Mouse (Mus musculus): Measurements from ENCODE around the gene Izumo1. TPM values are rescaled to one million over a fixed set of nuclear protein-coding genes. Genes with fewer than 3 reads are reported as not detected.

Gene Izumo1
- total RNA-seq (2021): under 1 TPM in 1 of 2 experiments, not detected in 1; 0.20 TPM
- long read RNA-seq, experiment 1: 0 reads
- long read RNA-seq, experiment 2: 0 reads

- intact Hi-C loops (cut with DNase I): no loop called here
- Histone ChIP-seq H3K4me3 (no peak within 1 kb of the TSS), H3K27ac (no peak within 1 kb of the TSS)
- TF ChIP-seq CTCF (IDR thresholded peaks at IDR 0.05): no peak
- no peak for DNase-seq
Observed at GRCm38 (mm10) chr7:45621443-45621842, at the start of gene Izumo1. TSS of gene Izumo1 (plus strand) at chr7:45621811.

GRCm38 (mm10) chr7:45571966-45572365 is 49.6 kb upstream of the Izumo1 start:
- DNase-seq: no peak
- no peak overlapping the region; the same call in 1 of the 2 replicates for H3K4me3 ChIP-seq
- intact Hi-C loops (cut with DNase I): no loop called here
- peak overlapping the region; percentile 96 for H3K27ac ChIP-seq
- no peak for TF ChIP-seq CTCF (IDR thresholded peaks at IDR 0.05)

GRCm38 (mm10) chr7:45573954-45574353 is 47.7 kb upstream of the Izumo1 start:
- DNase-seq: peak; percentile 8
- Histone ChIP-seq H3K27ac (no peak overlapping the region), H3K4me3 (no peak overlapping the region)
- no peak for TF ChIP-seq CTCF (IDR thresholded peaks at IDR 0.05)
- intact Hi-C loops (cut with DNase I): no loop called here

DNA sequence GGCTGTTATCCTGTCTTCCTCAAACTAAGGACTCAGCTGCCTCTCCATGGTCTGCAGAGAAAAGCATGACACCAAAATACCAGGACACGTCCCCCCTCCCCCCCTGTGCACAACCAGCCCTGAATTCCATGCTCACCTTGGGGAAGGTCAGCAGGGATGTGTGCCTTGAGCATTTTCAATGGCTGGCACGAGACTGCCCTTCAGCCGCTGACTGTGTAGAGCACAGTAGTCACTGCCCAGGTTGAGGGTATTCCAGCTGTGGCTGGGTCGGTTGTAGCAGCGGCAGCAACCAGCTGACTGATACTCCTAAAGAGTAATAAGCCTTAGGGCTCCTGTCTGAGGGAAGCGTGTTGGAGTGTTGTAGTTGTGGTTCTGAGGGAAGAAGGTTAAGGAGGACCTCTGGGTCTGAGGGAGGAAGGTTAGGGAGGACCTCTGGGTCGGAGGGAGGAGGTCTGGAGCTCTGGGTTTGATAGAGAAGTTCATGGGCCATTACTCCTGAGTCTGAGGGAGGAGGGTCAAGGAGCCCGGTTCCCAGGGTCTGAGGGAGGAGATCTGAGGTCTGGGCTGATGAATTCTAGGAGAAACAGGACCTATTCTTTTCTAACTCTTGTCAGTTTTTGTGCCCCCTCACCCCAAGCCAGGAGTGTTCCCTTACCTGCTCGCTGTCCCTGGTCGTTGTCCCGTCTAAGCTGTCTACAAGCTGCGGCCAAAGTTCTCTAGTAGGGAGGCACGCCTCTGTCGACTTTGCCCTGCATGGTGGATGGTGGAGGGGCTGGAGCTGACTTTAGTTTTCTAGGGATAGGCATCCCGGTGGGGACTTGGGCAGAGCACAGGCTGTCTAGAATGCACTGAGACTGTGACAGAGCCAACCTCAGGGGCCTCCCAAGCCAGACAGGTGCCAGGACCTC is 46.9 kb upstream of the Izumo1 start:
- DNase-seq: no peak
- Histone ChIP-seq H3K27ac (no peak overlapping the region), H3K4me3 (no peak overlapping the region)
- no peak for TF ChIP-seq CTCF (IDR thresholded peaks at IDR 0.05)
- intact Hi-C loops (cut with DNase I): no loop called here

GRCm38 (mm10) chr7:45585923-45586322 is 35.7 kb upstream of the Izumo1 start:
- Histone ChIP-seq H3K4me3 (no peak overlapping the region), H3K27ac (no peak overlapping the region)
- no peak for TF ChIP-seq CTCF (IDR thresholded peaks at IDR 0.05)
- DNase-seq: no peak
- intact Hi-C loops (cut with DNase I): no loop called here

- intact Hi-C loops (cut with DNase I): loop anchor here (2.0 kb wide), 1 partner anchor 19 kb away; no protein-coding TSS in a partner anchor
- no peak overlapping the region for H3K4me3 ChIP-seq
- DNase-seq: no peak
- TF ChIP-seq CTCF (IDR thresholded peaks at IDR 0.05): no peak
- no peak overlapping the region for H3K27ac ChIP-seq
Observed at GRCm38 (mm10) chr7:45587631-45588592, 33.7 kb upstream of the Izumo1 start.

- DNase-seq: peak; percentile 96
- intact Hi-C loops (cut with DNase I): loop anchor here (2.0 kb wide), 1 partner anchor 20 kb away; no protein-coding TSS in a partner anchor
- H3K4me3 ChIP-seq: peak overlapping the region; percentile 64
- TF ChIP-seq CTCF (IDR thresholded peaks at IDR 0.05): peak; percentile 90
- peak overlapping the region; percentile 76 for H3K27ac ChIP-seq
Observed at GRCm38 (mm10) chr7:45589173-45589572, 32.4 kb upstream of the Izumo1 start.

DNA sequence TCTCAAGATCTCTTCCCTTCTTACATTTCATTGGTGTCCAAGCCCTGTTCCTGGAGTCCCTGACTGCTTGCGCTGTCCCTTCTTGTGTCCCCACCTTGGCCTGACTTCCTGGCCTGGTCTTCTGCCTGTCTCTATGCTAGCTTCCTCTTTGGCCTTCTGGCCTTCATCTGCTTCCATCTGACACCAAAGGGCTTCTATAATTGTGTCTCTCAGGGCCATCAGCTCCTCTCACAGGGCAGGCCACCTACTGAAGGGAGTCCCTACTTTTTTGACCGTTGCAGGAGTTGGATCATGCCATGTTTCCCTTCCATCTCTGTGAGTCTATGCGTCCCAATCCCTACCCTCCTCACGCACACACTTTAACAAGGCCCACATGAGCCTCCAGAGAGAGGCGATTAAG is 31.7 kb upstream of the Izumo1 start:
- TF ChIP-seq CTCF (IDR thresholded peaks at IDR 0.05): no peak
- DNase-seq: no peak
- peak overlapping the region; percentile 76 for H3K27ac ChIP-seq
- no peak overlapping the region for H3K4me3 ChIP-seq
- intact Hi-C loops (cut with DNase I): loop anchor here (2.0 kb wide), 2 partner anchors 21 to 33 kb away; no protein-coding TSS in a partner anchor

- H3K4me3 ChIP-seq: no peak overlapping the region
- TF ChIP-seq CTCF (IDR thresholded peaks at IDR 0.05): peak; percentile 54
- intact Hi-C loops (cut with DNase I): loop anchor here (2.0 kb wide), 1 partner anchor 34 kb away; no protein-coding TSS in a partner anchor
- DNase-seq: no peak
- peak overlapping the region; percentile 76 for H3K27ac ChIP-seq
Observed at GRCm38 (mm10) chr7:45590874-45591273, 30.7 kb upstream of the Izumo1 start.

- intact Hi-C loops (cut with DNase I): loop anchor here (2.0 kb wide), 2 partner anchors 35 to 117 kb away; no protein-coding TSS in a partner anchor
- H3K4me3 ChIP-seq: no peak overlapping the region
- no peak for DNase-seq
- H3K27ac ChIP-seq: peak overlapping the region; percentile 77
- no peak for TF ChIP-seq CTCF (IDR thresholded peaks at IDR 0.05)
Observed at GRCm38 (mm10) chr7:45591880-45592279, 29.7 kb upstream of the Izumo1 start.

DNA sequence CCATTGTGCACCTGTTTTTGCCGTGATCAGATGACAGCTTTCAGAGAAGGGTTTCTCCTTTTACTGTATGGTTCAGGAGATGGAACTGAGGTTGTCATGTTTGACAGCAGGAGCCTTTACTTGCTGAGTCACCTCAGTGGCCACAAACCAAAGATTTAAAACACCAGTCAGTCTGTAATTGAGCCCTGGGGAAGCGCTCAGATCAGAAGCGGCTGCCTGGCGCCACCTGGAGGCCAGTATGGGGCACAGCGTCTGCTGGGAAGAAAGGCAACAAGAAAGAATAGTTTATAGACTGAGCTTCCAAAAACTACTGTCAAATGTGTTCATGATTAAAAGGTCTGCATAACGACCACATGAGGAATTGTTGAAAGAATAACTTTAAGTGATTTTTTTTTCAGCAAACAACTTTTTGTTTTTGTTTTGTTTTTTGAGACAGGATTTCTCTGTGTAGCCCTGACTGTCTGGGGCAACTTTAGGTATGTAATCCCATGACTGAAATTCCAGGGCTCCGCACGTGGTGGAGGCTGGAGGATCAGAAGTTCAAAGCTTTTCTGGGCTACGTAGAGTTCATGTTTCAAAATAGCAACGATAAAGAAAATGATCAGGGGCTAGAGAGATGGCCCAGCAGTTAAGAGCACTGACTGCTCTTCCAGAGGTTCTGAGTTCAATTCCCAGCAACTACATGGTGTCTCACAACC is 28.3 kb upstream of the Izumo1 start:
- DNase-seq: peak; percentile 85
- intact Hi-C loops (cut with DNase I): loop anchor here (2.0 kb wide), 1 partner anchor 118 kb away; no protein-coding TSS in a partner anchor
- TF ChIP-seq CTCF (IDR thresholded peaks at IDR 0.05): no peak; the same call in 1 of the 2 replicates
- H3K4me3 ChIP-seq: peak overlapping the region; percentile 31
- peak overlapping the region; percentile 77 for H3K27ac ChIP-seq

Measured in gastrocnemius, adult 2 months (tissue).